Mouse (Mus musculus): Measurements from ENCODE around the gene Elp5.

DNA sequence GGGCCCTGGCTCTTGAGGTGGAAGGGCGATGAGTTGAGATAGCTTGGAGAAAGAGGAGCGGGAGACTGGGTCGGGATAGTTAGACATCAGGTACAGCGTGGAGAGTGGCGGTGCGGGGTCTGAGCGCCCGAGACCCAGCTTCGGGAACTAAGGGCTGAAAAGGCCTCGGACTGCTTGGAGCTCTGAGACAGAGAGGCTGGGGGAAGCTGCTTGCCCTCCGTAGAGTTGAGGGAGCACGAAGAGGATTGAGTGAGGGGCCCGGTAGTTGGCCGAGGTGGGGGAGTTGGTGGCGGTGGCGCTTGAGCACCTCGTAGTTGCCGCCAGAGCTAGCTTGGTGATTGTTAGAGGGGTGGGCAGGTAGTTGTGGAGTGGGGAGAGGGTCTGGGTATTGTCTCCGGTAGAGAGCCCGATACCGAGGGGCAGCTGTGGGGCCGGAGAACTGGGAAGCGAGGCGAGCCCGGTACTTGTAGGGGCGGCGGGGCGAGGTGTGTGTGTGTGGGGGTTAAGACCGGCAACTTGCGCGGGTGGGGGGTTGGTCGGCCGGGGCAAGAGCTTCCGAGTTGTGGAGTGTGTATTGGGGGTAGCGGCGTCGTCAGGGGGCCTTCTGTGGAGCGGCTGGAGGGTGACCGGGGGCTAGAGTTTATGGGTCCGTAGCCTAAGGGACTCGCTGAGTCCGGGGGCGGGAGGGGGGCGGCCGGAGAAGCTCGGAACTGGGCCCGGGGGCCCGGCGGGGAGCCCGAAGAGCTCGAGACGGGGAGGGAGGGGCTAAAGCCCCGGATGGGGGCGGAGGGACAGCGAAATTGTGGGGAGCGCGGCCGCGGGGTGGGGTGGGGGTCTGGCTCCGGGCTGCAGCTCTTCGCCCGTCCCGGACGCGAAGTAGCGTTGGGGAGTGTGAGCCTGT, 14.1 kb upstream of the Elp5 start:
- no peak for TF ChIP-seq POLR2A (IDR thresholded peaks at IDR 0.05; ENCODE audit: insufficient read depth, low read depth, low read length)
- no peak for TF ChIP-seq CTCF (IDR thresholded peaks at IDR 0.05; ENCODE audit: insufficient read depth, low read depth, low read length)
